Mouse (Mus musculus) limb, embryonic 14.5 days (tissue): ENCODE data around the gene Vim. TPM values are rescaled to one million over a fixed set of nuclear protein-coding genes. Genes with fewer than 3 reads are reported as not detected.
A peak's percentile ranks its signal among the peaks of the same experiment; 100 is the strongest.

ENCODE experiments used
- ATAC-seq: fragments of 200-750 bp; cut with Nextera tagmentation; 2 replicates; pipeline ENCODE4 v1.8.0; 2017; ENCODE audit warnings: low read depth, moderate number of reproducible peaks, moderate TSS enrichment; ENCODE audit not compliant: low FRiP score
- DNase-seq: peaks from one replicate; pipeline ENCODE4 v3.0.0-alpha.2; 2015; ENCODE audit warnings: low spot score
- H3K27ac ChIP-seq: fragments of 300-500 bp; sonication (generic); replicated peaks from 2 replicates; pipeline ENCODE4 v1.5.1; 2014; ENCODE audit warnings: low read depth, mild to moderate bottlenecking, low read length, moderate library complexity, mixed read lengths
- H3K27me3 ChIP-seq: fragments of 300-500 bp; sonication (generic); 2 replicates; pipeline ENCODE4 v1.6.1; 2014; ENCODE audit warnings: low read length, mixed read lengths; ENCODE audit not compliant: control insufficient read depth, insufficient read depth
- H3K36me3 ChIP-seq: fragments of 300-500 bp; sonication (generic); 2 replicates; pipeline ENCODE4 v1.6.1; 2014; ENCODE audit warnings: mild to moderate bottlenecking, low read length, moderate library complexity, mixed read lengths; ENCODE audit not compliant: control insufficient read depth, insufficient read depth
- H3K4me1 ChIP-seq: fragments of 300-500 bp; sonication (generic); 2 replicates; pipeline ENCODE4 v1.6.1; 2014; ENCODE audit warnings: antibody characterized with exemption, low read length, mixed read lengths; ENCODE audit not compliant: control insufficient read depth, insufficient read depth
- H3K4me2 ChIP-seq: fragments of 300-500 bp; sonication (generic); replicated peaks from 2 replicates; pipeline ENCODE4 v1.6.1; 2014; ENCODE audit warnings: low read depth, mild to moderate bottlenecking, low read length, moderate library complexity; ENCODE audit not compliant: severe bottlenecking
- H3K4me3 ChIP-seq: fragments of 300-500 bp; sonication (generic); replicated peaks from 2 replicates; pipeline ENCODE4 v1.5.1; 2014; ENCODE audit warnings: low read length
- H3K9ac ChIP-seq: fragments of 300-500 bp; sonication (generic); 2 replicates; pipeline ENCODE4 v1.6.1; 2014; ENCODE audit warnings: mild to moderate bottlenecking, low read depth, low read length, moderate library complexity; ENCODE audit not compliant: severe bottlenecking
- H3K9me3 ChIP-seq: fragments of 300-500 bp; sonication (generic); 2 replicates; pipeline ENCODE4 v1.6.1; 2016; ENCODE audit warnings: low read length; ENCODE audit not compliant: control insufficient read depth
- POLR2A ChIP-seq: fragments of 200-500 bp; IDR thresholded peaks from 2 replicates; pipeline ENCODE4 v1.8.0; 2012; ENCODE audit warnings: inconsistent platforms, mild to moderate bottlenecking, moderate library complexity, borderline replicate concordance; ENCODE audit not compliant: insufficient read depth, insufficient read length; ENCODE audit errors: extremely low read depth
- WGBS: fragments of 180-500 bp; shearing (Covaris S2); extraction: QIAGEN DNeasy Blood & Tissue Kit; methylation state at CpG from one replicate; pipeline ENCODE4 v1.1.7; 2014; 5-methylcytosine and 5-hydroxymethylcytosine counted together
- polyA plus RNA-seq, 2 experiments: library from polyadenylated mRNA; depleted of rRNA in 1 of 2; stranded (reverse) in 1 of 2; unstranded in 1 of 2; fragments of >200 nt; fragmentation: Nextera tagmentation in 1 of 2; extraction: Ambion mirVana in 1 of 2; gene quantifications; 2 replicates each; pipeline versions ENCODE4 v1.2.1 to v1.2.3; 2012 to 2014

The Vim gene
- polyA plus RNA-seq (2012; rRNA removed) (1,568 and 2,459 TPM in 2 replicates), polyA plus RNA-seq (2014; fragmentation: Nextera tagmentation; extraction: Ambion mirVana) (1,202 and 1,226 TPM in 2 replicates)

GRCm38 (mm10) chr2:13573408-13574065, at the start of gene Vim:
Gene Vim, plus strand, starts transcription at chr2:13573927.
- TF ChIP-seq POLR2A = peak; percentile 32; the same call in 1 of the 2 replicates
- H3K36me3 ChIP-seq = peaks cover 22% of the 10 kb centered on the region
- H3K9ac ChIP-seq = peak within 1 kb of the TSS; percentile 89
- peaks cover 21% of the 10 kb centered on the region for H3K4me1 ChIP-seq
- H3K27me3 ChIP-seq = no peaks in the 10 kb centered on the region
- no peaks in the 10 kb centered on the region for H3K9me3 ChIP-seq
- ATAC-seq = peak; percentile 91
- peak within 1 kb of the TSS; percentile 94 for H3K27ac ChIP-seq
- under 1% methylated on average over 26 of the region's 26 CpGs for WGBS
- peak within 1 kb of the TSS; percentile 78 for H3K4me3 ChIP-seq
- H3K4me2 ChIP-seq = peak within 1 kb of the TSS; percentile 69
- DNase-seq = peak; percentile 96

- no peak for TF ChIP-seq POLR2A
- no peak for ATAC-seq
- no peak overlapping the region for H3K4me3 ChIP-seq
- H3K4me2 ChIP-seq = no peak overlapping the region
- no peaks in the 10 kb centered on the region for H3K36me3 ChIP-seq
- no peak overlapping the region for H3K27ac ChIP-seq
- DNase-seq = no peak
- no peak overlapping the region for H3K9ac ChIP-seq
- H3K4me1 ChIP-seq = no peaks in the 10 kb centered on the region
- H3K9me3 ChIP-seq = no peaks in the 10 kb centered on the region
- H3K27me3 ChIP-seq = no peaks in the 10 kb centered on the region
- WGBS = 85% methylated on average over 2 of the region's 2 CpGs
These were observed 47.5 kb upstream of the Vim start for GRCm38 (mm10) chr2:13526205-13526604.

GRCm38 (mm10) chr2:13527125-13527524, 46.6 kb upstream of the Vim start:
- Histone ChIP-seq H3K4me2 (no peak overlapping the region), H3K4me1 (no peaks in the 10 kb centered on the region), H3K36me3 (no peaks in the 10 kb centered on the region), H3K9me3 (no peaks in the 10 kb centered on the region), H3K4me3 (no peak overlapping the region), H3K27me3 (no peaks in the 10 kb centered on the region), H3K27ac (no peak overlapping the region), H3K9ac (no peak overlapping the region)
- 55% methylated on average over 2 of the region's 2 CpGs for WGBS
- no peak for TF ChIP-seq POLR2A
- no peak for ATAC-seq
- DNase-seq = no peak

GRCm38 (mm10) chr2:13527531-13527930, 46.2 kb upstream of the Vim start:
- Histone ChIP-seq H3K36me3 (no peaks in the 10 kb centered on the region), H3K4me3 (no peak overlapping the region), H3K4me1 (no peaks in the 10 kb centered on the region), H3K9me3 (no peaks in the 10 kb centered on the region), H3K27me3 (no peaks in the 10 kb centered on the region), H3K27ac (no peak overlapping the region), H3K9ac (no peak overlapping the region), H3K4me2 (no peak overlapping the region)
- WGBS = 84% methylated on average over 4 of the region's 4 CpGs
- TF ChIP-seq POLR2A = no peak
- DNase-seq (no peak), ATAC-seq (no peak)

- H3K9ac ChIP-seq = no peak overlapping the region
- H3K9me3 ChIP-seq = no peaks in the 10 kb centered on the region
- no peak for DNase-seq
- TF ChIP-seq POLR2A = no peak
- 97% methylated on average over 3 of the region's 3 CpGs for WGBS
- H3K27me3 ChIP-seq = no peaks in the 10 kb centered on the region
- H3K4me1 ChIP-seq = no peaks in the 10 kb centered on the region
- no peak overlapping the region for H3K4me3 ChIP-seq
- ATAC-seq = no peak
- no peaks in the 10 kb centered on the region for H3K36me3 ChIP-seq
- no peak overlapping the region for H3K27ac ChIP-seq
- no peak overlapping the region for H3K4me2 ChIP-seq
These were observed 44.3 kb upstream of the Vim start for GRCm38 (mm10) chr2:13529253-13529933.
